Mouse (Mus musculus) forebrain, embryonic 13.5 days (tissue): Measurements from ENCODE around the gene Smim14. TPM values are rescaled to one million over a fixed set of nuclear protein-coding genes. Genes with fewer than 3 reads are reported as not detected.

ENCODE experiments used
- ATAC-seq: fragments of 200-750 bp; cut with Nextera tagmentation; 2 replicates; pipeline ENCODE4 v1.8.0; 2017
- H3K27ac ChIP-seq: fragments of 300-500 bp; sonication (generic); 2 replicates; pipeline ENCODE4 v1.5.1; 2015; ENCODE audit warnings: inconsistent platforms, mild to moderate bottlenecking, moderate library complexity
- H3K27me3 ChIP-seq: fragments of 300-500 bp; sonication (generic); 2 replicates; pipeline ENCODE4 v1.6.1; 2015; ENCODE audit warnings: mild to moderate bottlenecking, inconsistent platforms
- H3K36me3 ChIP-seq: fragments of 300-500 bp; sonication (generic); 2 replicates; pipeline ENCODE4 v1.6.1; 2015; ENCODE audit warnings: mild to moderate bottlenecking, inconsistent platforms; ENCODE audit not compliant: poor library complexity, severe bottlenecking
- H3K4me1 ChIP-seq: fragments of 300-500 bp; sonication (generic); 2 replicates; pipeline ENCODE4 v1.6.1; 2015; ENCODE audit warnings: inconsistent platforms
- H3K4me2 ChIP-seq: fragments of 300-500 bp; sonication (generic); 2 replicates; pipeline ENCODE4 v1.6.1; 2015; ENCODE audit warnings: inconsistent platforms, mild to moderate bottlenecking, moderate library complexity
- H3K4me3 ChIP-seq: fragments of 300-500 bp; sonication (generic); 2 replicates; pipeline ENCODE4 v1.5.1; 2015; ENCODE audit warnings: mild to moderate bottlenecking, inconsistent platforms
- H3K9ac ChIP-seq: fragments of 300-500 bp; sonication (generic); 2 replicates; pipeline ENCODE4 v1.6.1; 2015; ENCODE audit warnings: mild to moderate bottlenecking, inconsistent platforms
- H3K9me3 ChIP-seq: fragments of 300-500 bp; sonication (generic); replicated peaks from 2 replicates; pipeline ENCODE4 v1.6.1; 2016; ENCODE audit warnings: inconsistent platforms
- WGBS: fragments of 180-500 bp; shearing (Covaris S2); methylation state at CpG from one replicate; pipeline ENCODE4 v1.1.7; 2015; 5-methylcytosine and 5-hydroxymethylcytosine counted together
- polyA plus RNA-seq: library from polyadenylated mRNA; unstranded; fragments of >200 nt; fragmentation: Nextera tagmentation; extraction: Ambion mirVana; gene quantifications from 2 replicates; pipeline ENCODE4 v1.2.1, GENCODE M21; 2015

The Smim14 gene
- polyA plus RNA-seq, 1 experiment from 2014 or later = 133 TPM

DNA sequence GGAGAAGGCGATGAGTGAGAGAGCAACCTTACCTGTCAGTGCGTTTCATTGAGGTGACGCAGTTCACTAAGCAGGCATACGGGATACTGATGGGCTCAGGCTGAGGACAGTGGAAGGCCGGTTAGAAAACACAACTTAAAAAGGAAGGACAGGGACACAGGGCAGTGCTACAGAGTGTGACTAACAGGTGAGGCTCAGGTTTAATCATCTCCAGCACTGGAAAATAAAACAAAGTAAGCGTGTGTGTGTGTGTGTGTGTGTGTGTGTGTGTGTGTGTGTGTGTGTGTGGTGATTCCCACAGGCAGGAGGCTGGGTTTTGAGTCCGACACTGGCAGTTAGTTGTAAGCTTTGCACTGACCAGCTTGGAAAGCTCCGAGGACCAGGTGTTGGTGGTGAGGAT is 114.2 kb downstream of the Smim14 start:
- H3K4me2 ChIP-seq = no peak overlapping the region
- no peak overlapping the region for H3K4me3 ChIP-seq
- H3K9ac ChIP-seq = no peak overlapping the region
- H3K27ac ChIP-seq = no peak overlapping the region
- no peaks in the 10 kb centered on the region for H3K27me3 ChIP-seq
- H3K4me1 ChIP-seq = no peaks in the 10 kb centered on the region
- ATAC-seq = no peak
- H3K9me3 ChIP-seq = no peaks in the 10 kb centered on the region
- H3K36me3 ChIP-seq = peaks cover 75% of the 10 kb centered on the region
- WGBS = 95% methylated on average over 8 of the region's 8 CpGs

GRCm38 (mm10) chr5:65420822-65421221 is 116.2 kb downstream of the Smim14 start:
- 71% methylated on average over 6 of the region's 6 CpGs for WGBS
- no peak overlapping the region for H3K4me2 ChIP-seq
- peaks cover 85% of the 10 kb centered on the region for H3K36me3 ChIP-seq
- no peak for ATAC-seq
- no peak overlapping the region for H3K9ac ChIP-seq
- peaks cover 4% of the 10 kb centered on the region for H3K4me1 ChIP-seq
- no peaks in the 10 kb centered on the region for H3K27me3 ChIP-seq
- H3K27ac ChIP-seq = no peak overlapping the region
- H3K9me3 ChIP-seq = no peaks in the 10 kb centered on the region
- H3K4me3 ChIP-seq = no peak overlapping the region

GRCm38 (mm10) chr5:65419136-65419535 is 117.8 kb downstream of the Smim14 start:
- Histone ChIP-seq H3K4me2 (no peak overlapping the region), H3K9ac (no peak overlapping the region), H3K27me3 (no peaks in the 10 kb centered on the region), H3K36me3 (peaks cover 84% of the 10 kb centered on the region), H3K27ac (no peak overlapping the region), H3K4me1 (peaks cover 7% of the 10 kb centered on the region), H3K9me3 (no peaks in the 10 kb centered on the region), H3K4me3 (no peak overlapping the region)
- ATAC-seq = no peak
- 65% methylated on average over 10 of the region's 10 CpGs for WGBS

GRCm38 (mm10) chr5:65415653-65416458 is 121.1 kb downstream of the Smim14 start:
- 15% methylated on average over 26 of the region's 26 CpGs for WGBS
- H3K36me3 ChIP-seq = peaks cover 74% of the 10 kb centered on the region
- no peaks in the 10 kb centered on the region for H3K9me3 ChIP-seq
- no peaks in the 10 kb centered on the region for H3K27me3 ChIP-seq
- peaks cover 7% of the 10 kb centered on the region for H3K4me1 ChIP-seq
- H3K4me3 ChIP-seq = no peak overlapping the region
- H3K9ac ChIP-seq = peak overlapping the region; percentile 21
- H3K4me2 ChIP-seq = no peak overlapping the region
- no peak overlapping the region for H3K27ac ChIP-seq
- ATAC-seq = no peak

GRCm38 (mm10) chr5:65407989-65408388 is 129.0 kb downstream of the Smim14 start:
- Histone ChIP-seq H3K36me3 (peaks cover 65% of the 10 kb centered on the region), H3K9ac (0 out of 2 replicates have a peak overlapping the region, but pooled peaks have one; percentile 1), H3K9me3 (no peaks in the 10 kb centered on the region), H3K27ac (0 out of 2 replicates have a peak overlapping the region, but pooled peaks have one; percentile 31), H3K27me3 (no peaks in the 10 kb centered on the region), H3K4me3 (no peak overlapping the region), H3K4me2 (no peak overlapping the region), H3K4me1 (peaks cover 6% of the 10 kb centered on the region; the same call in 1 of the 2 replicates)
- WGBS = 11% methylated on average over 12 of the region's 12 CpGs
- ATAC-seq = no peak

GRCm38 (mm10) chr5:65401251-65401994 is 135.6 kb downstream of the Smim14 start:
- peaks cover 80% of the 10 kb centered on the region for H3K36me3 ChIP-seq
- H3K4me1 ChIP-seq = no peaks in the 10 kb centered on the region
- H3K27ac ChIP-seq = no peak overlapping the region
- H3K9ac ChIP-seq = no peak overlapping the region
- H3K4me3 ChIP-seq = no peak overlapping the region
- no peak overlapping the region for H3K4me2 ChIP-seq
- peak; percentile 65 for ATAC-seq
- 30% methylated on average over 2 of the region's 2 CpGs for WGBS
- no peaks in the 10 kb centered on the region for H3K9me3 ChIP-seq
- no peaks in the 10 kb centered on the region for H3K27me3 ChIP-seq

Other genes starting within 250 kb of the Smim14 start
- 70.1 and 70.5 TPM in 2 replicates for gene Rfc1, start 201.5 kb downstream of the Smim14 start, polyA plus RNA-seq
- 0.06 and 0.17 TPM in 2 replicates for gene Klb, start 188.9 kb downstream of the Smim14 start, polyA plus RNA-seq
- 767 and 793 TPM in 2 replicates for gene Rpl9, start 145.7 kb downstream of the Smim14 start, polyA plus RNA-seq
- 67.7 and 68.6 TPM in 2 replicates for gene Lias, start 145.7 kb downstream of the Smim14 start, polyA plus RNA-seq
- 60.3 and 62.4 TPM in 2 replicates for gene Ugdh, start 101.2 kb downstream of the Smim14 start, polyA plus RNA-seq
- not detected in 2 replicates for gene Gm43552, start 44.4 kb downstream of the Smim14 start, polyA plus RNA-seq
- 194 and 196 TPM in 2 replicates for gene Ube2k, start within 50 bp of the Smim14 start, polyA plus RNA-seq
- gene Pds5a, start 161.1 kb upstream of the Smim14 start, polyA plus RNA-seq = 79.3 and 81.8 TPM in 2 replicates
- gene N4bp2, start 226.3 kb upstream of the Smim14 start, polyA plus RNA-seq = 24.7 and 29.5 TPM in 2 replicates